Mouse (Mus musculus) bone marrow macrophage, adult 2 months (primary cell): ENCODE data around the gene Fam76a.

Experiments
- CTCF ChIP-seq: IDR thresholded peaks from 2 replicates; pipeline ENCODE4 v1.5.1; 2012; ENCODE audit warnings: low read depth, mild to moderate bottlenecking, low read length, moderate library complexity
- POLR2A ChIP-seq: IDR thresholded peaks from 2 replicates; pipeline ENCODE4 v1.6.1; 2012; ENCODE audit warnings: mild to moderate bottlenecking, low read depth, low read length, borderline replicate concordance

GRCm38 (mm10) chr4:132874363-132875097 is 47.8 kb downstream of the Fam76a start:
- TF ChIP-seq POLR2A (no peak), CTCF (no peak)
